Mouse (Mus musculus) ES-E14 (cell line): ENCODE results near the gene Galnt13.

Source experiments
- CHD2 ChIP-seq: IDR thresholded peaks from 2 replicates; pipeline ENCODE4 v1.6.1; 2014; ENCODE audit warnings: mild to moderate bottlenecking, low read depth, low read length, inconsistent platforms
- MAFK ChIP-seq: IDR thresholded peaks from 2 replicates; pipeline ENCODE4 v1.6.1; 2014; ENCODE audit warnings: mild to moderate bottlenecking, low read depth, low read length, inconsistent platforms; ENCODE audit not compliant: insufficient read depth

DNA sequence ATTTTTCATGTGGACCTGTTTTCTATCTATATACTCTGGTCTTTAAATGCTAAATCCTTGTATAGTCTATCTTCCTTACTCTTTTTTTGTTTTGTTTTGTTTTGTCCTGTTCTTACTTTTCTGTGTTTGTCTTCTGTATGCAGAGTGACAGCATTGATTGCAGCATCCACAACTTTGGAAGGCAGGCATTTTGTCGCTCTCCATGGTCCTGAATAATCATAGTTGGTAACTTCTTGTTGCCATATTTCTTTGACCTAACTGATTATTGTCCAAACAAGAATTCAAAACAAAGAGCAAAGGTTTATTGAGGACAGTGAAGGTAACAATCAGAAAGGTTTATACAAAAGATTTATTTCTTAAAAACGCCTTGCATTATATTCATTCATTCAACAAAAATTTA lies 5.1 kb upstream of the Galnt13 start:
- no peak for TF ChIP-seq CHD2
- no peak for TF ChIP-seq MAFK
